Mouse (Mus musculus) neural tube, embryonic 14.5 days (tissue): ENCODE results near the gene Phlda3. TPM values are rescaled to one million over a fixed set of nuclear protein-coding genes. Genes with fewer than 3 reads are reported as not detected.
A peak's percentile ranks its signal among the peaks of the same experiment; 100 is the strongest.

ENCODE experiments used
- ATAC-seq: fragments of 200-750 bp; cut with Nextera tagmentation; 2 replicates; pipeline ENCODE4 v1.8.0; 2017; ENCODE audit warnings: low read depth, mild to moderate bottlenecking, moderate TSS enrichment, moderate library complexity
- H3K27ac ChIP-seq: fragments of 300-500 bp; sonication (generic); 2 replicates; pipeline ENCODE4 v1.5.1; 2014; ENCODE audit warnings: low read depth, mild to moderate bottlenecking, control low read depth, low read length, moderate library complexity, mixed read lengths
- H3K27me3 ChIP-seq: fragments of 300-500 bp; sonication (generic); 2 replicates; pipeline ENCODE4 v1.6.1; 2014; ENCODE audit warnings: low read length; ENCODE audit not compliant: control insufficient read depth, insufficient read depth
- H3K36me3 ChIP-seq: fragments of 300-500 bp; sonication (generic); 2 replicates; pipeline ENCODE4 v1.6.1; 2014; ENCODE audit warnings: low read length, mixed read lengths; ENCODE audit not compliant: control insufficient read depth, insufficient read depth
- H3K4me1 ChIP-seq: fragments of 300-500 bp; sonication (generic); 2 replicates; pipeline ENCODE4 v1.6.1; 2014; ENCODE audit warnings: low read length; ENCODE audit not compliant: control insufficient read depth, insufficient read depth
- H3K4me2 ChIP-seq: fragments of 300-500 bp; sonication (generic); 2 replicates; pipeline ENCODE4 v1.6.1; 2014; ENCODE audit warnings: mild to moderate bottlenecking, low read depth, low read length, control low read depth
- H3K4me3 ChIP-seq: fragments of 300-500 bp; sonication (generic); 2 replicates; pipeline ENCODE4 v1.5.1; 2014; ENCODE audit warnings: low read depth, low read length, control low read depth, mixed read lengths
- H3K9ac ChIP-seq: fragments of 300-500 bp; sonication (generic); replicated peaks from 2 replicates; pipeline ENCODE4 v1.6.1; 2014; ENCODE audit warnings: low read depth, mild to moderate bottlenecking, control low read depth, low read length, mixed read lengths
- H3K9me3 ChIP-seq: fragments of 300-500 bp; sonication (generic); 2 replicates; pipeline ENCODE4 v1.6.1; 2016; ENCODE audit warnings: low read length; ENCODE audit not compliant: control insufficient read depth
- WGBS: fragments of 180-500 bp; shearing (Covaris S2); extraction: QIAGEN DNeasy Blood & Tissue Kit; methylation state at CpG from one replicate; pipeline ENCODE4 v1.1.7; 2014; 5-methylcytosine and 5-hydroxymethylcytosine counted together
- polyA plus RNA-seq: library from polyadenylated mRNA; unstranded; fragments of >200 nt; fragmentation: Nextera tagmentation; extraction: Ambion mirVana; gene quantifications from 2 replicates; pipeline ENCODE4 v1.2.1, GENCODE M21; 2014

Phlda3 gene
- polyA plus RNA-seq, 1 experiment from 2014 or later: 40.2 TPM

DNA sequence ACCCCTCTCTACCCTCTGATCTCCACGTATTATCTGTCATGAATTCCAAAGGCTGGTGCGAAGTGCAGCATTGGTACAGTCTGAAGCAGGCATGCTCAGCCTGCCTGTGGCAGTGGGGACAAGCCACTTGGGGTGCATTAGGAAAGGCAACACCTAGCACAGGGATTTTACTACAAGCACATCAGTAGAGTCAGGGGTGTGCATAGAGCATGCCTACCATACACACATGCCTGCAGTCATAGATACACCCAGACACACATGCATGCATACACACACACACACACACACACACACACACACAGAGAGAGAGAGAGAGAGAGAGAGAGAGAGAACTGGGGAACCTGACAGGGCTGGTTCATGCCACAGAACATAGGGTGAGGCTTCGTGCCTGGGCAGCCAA, 46.3 kb downstream of the Phlda3 start:
- H3K4me3 ChIP-seq: no peak overlapping the region
- H3K27ac ChIP-seq: no peak overlapping the region
- no peak overlapping the region for H3K9ac ChIP-seq
- no peaks in the 10 kb centered on the region for H3K4me1 ChIP-seq
- H3K4me2 ChIP-seq: no peak overlapping the region
- WGBS: 88% methylated on average over 3 of the region's 3 CpGs
- no peak for ATAC-seq
- no peaks in the 10 kb centered on the region for H3K27me3 ChIP-seq
- no peaks in the 10 kb centered on the region for H3K9me3 ChIP-seq
- H3K36me3 ChIP-seq: no peaks in the 10 kb centered on the region

DNA sequence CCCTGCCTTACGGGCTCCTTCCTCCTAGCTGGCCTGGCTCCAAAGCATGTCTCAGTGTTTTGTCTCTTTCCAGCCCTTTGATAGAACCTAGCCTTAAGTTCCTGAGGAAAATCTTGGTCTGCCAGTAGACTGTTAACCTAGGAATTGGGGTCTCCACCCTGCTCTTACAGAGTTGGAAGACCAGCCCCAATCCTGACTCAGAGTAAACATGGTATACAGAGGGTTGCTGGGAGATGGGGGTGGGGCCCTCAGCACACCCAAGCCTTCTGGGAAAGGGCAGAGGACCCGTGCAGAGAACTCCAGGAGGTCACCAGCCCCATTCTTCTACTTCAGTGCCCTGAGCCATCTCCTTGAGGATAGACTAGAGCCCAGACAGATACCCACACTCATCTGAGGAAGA, 46.7 kb downstream of the Phlda3 start:
- no peaks in the 10 kb centered on the region for H3K36me3 ChIP-seq
- no peaks in the 10 kb centered on the region for H3K4me1 ChIP-seq
- H3K27me3 ChIP-seq: peaks cover 2% of the 10 kb centered on the region
- H3K4me3 ChIP-seq: no peak overlapping the region
- no peak overlapping the region for H3K4me2 ChIP-seq
- no peak overlapping the region for H3K27ac ChIP-seq
- WGBS: 27% methylated on average over 2 of the region's 2 CpGs
- no peaks in the 10 kb centered on the region for H3K9me3 ChIP-seq
- ATAC-seq: no peak
- no peak overlapping the region for H3K9ac ChIP-seq

DNA sequence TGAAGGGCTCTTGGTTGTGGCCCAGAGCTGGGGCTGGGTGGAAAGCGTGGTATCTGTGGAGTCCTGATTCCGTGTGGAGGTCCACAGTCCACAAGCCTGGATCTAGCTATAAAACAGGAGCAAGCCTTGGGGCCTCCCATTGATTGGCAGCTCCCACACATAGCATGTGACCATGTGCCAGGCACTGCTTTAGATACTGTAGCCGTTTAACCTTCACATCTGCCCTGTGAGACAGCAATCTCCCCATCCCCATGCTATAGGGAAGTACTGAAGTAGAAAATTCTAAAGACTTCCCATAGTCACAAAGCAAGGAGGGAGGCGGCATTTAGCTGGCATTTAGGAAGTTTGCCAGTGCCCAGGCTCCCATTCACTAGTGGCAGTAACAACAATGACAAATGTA, 47.2 kb downstream of the Phlda3 start:
- H3K4me2 ChIP-seq: no peak overlapping the region
- ATAC-seq: peak; percentile 28; the same call in 1 of the 2 replicates
- no peak overlapping the region for H3K27ac ChIP-seq
- H3K4me3 ChIP-seq: no peak overlapping the region
- peaks cover 7% of the 10 kb centered on the region for H3K27me3 ChIP-seq
- H3K36me3 ChIP-seq: no peaks in the 10 kb centered on the region
- H3K9me3 ChIP-seq: no peaks in the 10 kb centered on the region
- 70% methylated on average over 4 of the region's 4 CpGs for WGBS
- no peaks in the 10 kb centered on the region for H3K4me1 ChIP-seq
- no peak overlapping the region for H3K9ac ChIP-seq

DNA sequence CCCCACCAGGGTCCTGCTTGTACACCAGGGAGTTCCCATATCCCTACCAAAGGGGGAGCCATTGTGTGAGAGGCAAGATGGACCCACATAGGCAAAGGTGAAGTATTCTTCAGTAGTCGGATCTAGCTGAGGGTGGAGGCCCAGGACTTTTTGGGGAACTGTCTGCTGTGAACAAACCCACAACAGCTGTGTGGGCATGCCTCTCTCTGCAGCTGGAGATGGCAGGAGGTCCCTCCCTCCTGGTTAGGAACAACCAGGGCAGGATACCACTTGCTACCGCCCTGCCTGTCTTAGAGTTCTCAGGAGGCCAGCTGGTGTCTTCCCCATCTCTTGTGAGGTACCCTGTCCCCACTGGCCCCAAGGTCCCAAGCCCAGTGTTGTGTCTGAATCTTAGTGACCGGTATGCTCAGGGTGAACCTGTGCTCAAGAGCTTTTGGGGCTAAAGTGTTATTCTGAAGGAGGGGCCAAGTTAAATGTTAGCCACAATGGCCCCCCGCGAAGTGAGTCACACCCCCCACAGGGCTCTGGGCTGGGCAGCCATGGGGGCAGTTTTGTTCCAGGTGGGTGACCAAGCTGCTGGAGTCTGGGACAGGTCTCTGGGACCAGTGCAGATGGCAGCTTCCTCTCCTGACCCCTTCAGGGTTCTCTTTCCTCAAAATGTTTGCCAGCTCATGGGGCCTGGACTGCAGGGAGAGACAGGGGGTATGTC, 47.9 kb downstream of the Phlda3 start:
- H3K4me1 ChIP-seq: peaks cover 6% of the 10 kb centered on the region; the same call in 1 of the 2 replicates
- no peak overlapping the region for H3K4me2 ChIP-seq
- H3K36me3 ChIP-seq: no peaks in the 10 kb centered on the region
- H3K9me3 ChIP-seq: no peaks in the 10 kb centered on the region
- no peak overlapping the region for H3K9ac ChIP-seq
- no peak overlapping the region for H3K4me3 ChIP-seq
- peaks cover 15% of the 10 kb centered on the region for H3K27me3 ChIP-seq
- whole genome bisulfite sequencing: 77% methylated on average over 5 of the region's 5 CpGs
- no peak overlapping the region for H3K27ac ChIP-seq
- no peak for ATAC-seq

DNA sequence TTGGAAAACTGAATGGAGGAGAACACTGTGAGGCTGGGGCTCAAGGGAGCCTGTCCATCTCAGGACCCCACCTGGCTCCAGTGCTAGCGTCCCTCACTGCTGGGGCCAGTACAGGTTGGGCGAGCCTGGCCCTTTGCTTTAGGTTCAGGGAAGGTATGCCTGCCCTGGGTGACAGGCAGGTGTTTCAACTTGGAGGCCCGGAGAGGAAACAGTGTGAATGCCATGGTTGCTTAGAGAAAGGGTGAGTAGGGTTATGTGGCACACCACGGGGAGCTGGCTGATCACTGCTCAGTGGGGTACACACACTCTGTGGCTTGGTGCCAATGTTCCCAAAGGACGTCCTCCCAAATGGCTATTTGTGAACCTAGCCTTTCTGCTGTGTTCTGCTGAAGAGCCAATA, 48.6 kb downstream of the Phlda3 start:
- ATAC-seq: no peak
- Histone ChIP-seq H3K27me3 (peaks cover 21% of the 10 kb centered on the region), H3K4me3 (no peak overlapping the region), H3K36me3 (no peaks in the 10 kb centered on the region), H3K9ac (no peak overlapping the region), H3K4me1 (peaks cover 8% of the 10 kb centered on the region; the same call in 1 of the 2 replicates), H3K9me3 (no peaks in the 10 kb centered on the region), H3K4me2 (no peak overlapping the region), H3K27ac (no peak overlapping the region)
- 86% methylated on average over 5 of the region's 5 CpGs for WGBS

DNA sequence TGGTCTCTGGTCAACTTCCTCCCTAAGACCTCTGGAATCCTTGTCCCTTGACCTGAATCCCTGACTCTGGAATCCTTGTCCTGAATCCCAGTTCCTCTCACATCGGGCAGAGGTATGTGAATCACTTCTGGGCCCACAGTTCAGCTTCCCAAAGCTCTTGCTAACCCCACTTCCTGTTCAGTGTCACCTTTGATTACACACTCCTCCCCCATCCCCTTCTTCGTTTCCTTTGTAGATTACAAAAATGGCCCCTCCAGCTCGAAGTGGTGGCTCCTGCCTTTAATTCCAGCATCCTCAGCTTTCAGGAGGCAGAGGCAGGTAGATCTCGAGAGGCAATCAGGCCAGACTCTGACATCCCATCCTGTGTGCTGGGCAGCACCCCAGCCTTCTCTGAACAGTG, 51.7 kb downstream of the Phlda3 start:
- Histone ChIP-seq H3K9me3 (no peaks in the 10 kb centered on the region), H3K4me3 (no peak overlapping the region)
- WGBS: 73% methylated on average over 4 of the region's 4 CpGs

DNA sequence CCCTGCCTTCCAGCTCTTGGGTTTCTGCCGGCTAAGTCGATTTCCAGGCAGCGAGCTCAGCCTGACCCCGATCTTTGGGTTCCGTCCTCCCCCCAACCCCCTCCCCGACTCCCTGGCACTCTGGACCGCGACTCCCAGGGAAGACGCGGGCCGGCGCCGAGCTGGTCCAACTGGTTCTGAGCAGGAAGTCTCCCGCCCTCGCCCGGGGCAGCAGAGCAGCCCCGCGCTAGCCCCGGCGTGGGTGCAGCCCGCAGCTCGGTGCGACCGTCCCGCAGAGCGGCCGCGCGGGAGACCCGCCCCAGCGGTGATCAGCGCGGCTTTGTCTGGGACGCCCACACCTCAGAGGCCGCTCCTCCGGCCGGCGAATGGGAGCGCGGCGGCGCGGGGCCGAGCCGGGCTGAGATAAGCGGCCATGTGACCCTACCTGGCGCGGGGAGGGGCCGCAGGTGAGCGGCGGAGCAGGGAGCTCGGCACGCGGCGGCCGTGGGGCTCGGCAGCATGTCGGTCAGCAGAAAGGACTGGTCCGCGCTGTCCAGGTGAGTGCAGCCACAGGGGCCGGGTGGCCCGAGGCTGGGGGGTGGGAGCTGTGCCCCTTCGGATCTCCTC, 52.7 kb downstream of the Phlda3 start, which contains the start of gene Lad1:
Lad1 (plus strand) TSS at position 118 of the 606 bp plus-strand sequence.
- H3K27me3 ChIP-seq: peaks cover 27% of the 10 kb centered on the region
- H3K27ac ChIP-seq: no peak within 1 kb of the TSS
- peak within 1 kb of the TSS; percentile 52 for H3K4me3 ChIP-seq
- WGBS: 1% methylated on average over 63 of the region's 63 CpGs
- peak within 1 kb of the TSS; percentile 97 for H3K4me2 ChIP-seq
- ATAC-seq: peak; percentile 50; the same call in 1 of the 2 replicates
- H3K4me1 ChIP-seq: peaks cover 8% of the 10 kb centered on the region; the same call in 1 of the 2 replicates
- peak within 1 kb of the TSS; percentile 59 for H3K9ac ChIP-seq
- H3K36me3 ChIP-seq: no peaks in the 10 kb centered on the region
- no peaks in the 10 kb centered on the region for H3K9me3 ChIP-seq

More for the DNA sequence above, 51.7 kb downstream of the Phlda3 start:
- ATAC-seq: no peak
- Histone ChIP-seq H3K27ac (no peak overlapping the region), H3K4me2 (no peak overlapping the region), H3K9ac (no peak overlapping the region), H3K36me3 (no peaks in the 10 kb centered on the region), H3K4me1 (peaks cover 8% of the 10 kb centered on the region; the same call in 1 of the 2 replicates), H3K27me3 (peaks cover 27% of the 10 kb centered on the region)

Other genes with a start within 250 kb of the Phlda3 start
- 61.2 and 64.9 TPM in 2 replicates for gene Nav1, start 158.8 kb upstream of the Phlda3 start, polyA plus RNA-seq
- gene Csrp1, start 46.1 kb upstream of the Phlda3 start, polyA plus RNA-seq: 11.7 and 17.9 TPM in 2 replicates
- gene Tnni1, start 13.3 kb downstream of the Phlda3 start, polyA plus RNA-seq: 3.2 and 3.4 TPM in 2 replicates
- gene Lad1, start 52.5 kb downstream of the Phlda3 start, polyA plus RNA-seq: 0.35 and 0.66 TPM in 2 replicates
- 2.1 TPM in 1 of 2 replicates, not detected in the other for gene Tnnt2, start 70.2 kb downstream of the Phlda3 start, polyA plus RNA-seq
- gene Pkp1, start 153.1 kb downstream of the Phlda3 start, polyA plus RNA-seq: not detected in 2 replicates
- 0.08 TPM in 1 of 2 replicates, not detected in the other for gene Igfn1, start 240.2 kb downstream of the Phlda3 start, polyA plus RNA-seq
- gene Tmem9, start 242.0 kb downstream of the Phlda3 start, polyA plus RNA-seq: 69.9 and 115 TPM in 2 replicates